Mouse (Mus musculus) spleen, postnatal 36 days (tissue): ENCODE measurements around the gene Cdkl4.
A peak's percentile ranks its signal among the peaks of the same experiment; 100 is the strongest.
"Not testable (repeated sequence)": the region's sequence is repeated elsewhere in the genome, so short reads cannot be mapped to it uniquely, and the experiment has no call there.

Experiments
- DNase-seq, 2 experiments: peaks; one replicate each; pipeline ENCODE4 v3.0.0; 2022; ENCODE audit warnings: low spot score in 2 of 2, mixed read lengths in 1 of 2

Cdkl4 gene

GRCm38 (mm10) chr17:80577639-80578038 is at the start of gene Cdkl4:
Gene Cdkl4, minus strand, starts transcription at chr17:80577813.
- DNase-seq, result no peak

GRCm38 (mm10) chr17:80624979-80625378 is 47.4 kb upstream of the Cdkl4 start:
- DNase-seq, result no peak

- no peak for DNase-seq
These were observed 44.1 kb upstream of the Cdkl4 start for GRCm38 (mm10) chr17:80621691-80622090.

- DNase-seq, result peak; percentile 26 to 28
These were observed 43.3 kb upstream of the Cdkl4 start for GRCm38 (mm10) chr17:80620786-80621423.

- DNase-seq, result no peak
These were observed 41.9 kb upstream of the Cdkl4 start for GRCm38 (mm10) chr17:80619556-80619955.

GRCm38 (mm10) chr17:80618890-80619289 is 41.3 kb upstream of the Cdkl4 start:
- no peak for DNase-seq

GRCm38 (mm10) chr17:80603806-80604205 is 26.2 kb upstream of the Cdkl4 start:
- DNase-seq, result no peak

- DNase-seq, result no peak
These were observed 25.5 kb upstream of the Cdkl4 start for GRCm38 (mm10) chr17:80603079-80603625.

GRCm38 (mm10) chr17:80601371-80601770 is 23.8 kb upstream of the Cdkl4 start:
- DNase-seq, result no peak

GRCm38 (mm10) chr17:80583051-80583450 is 5.4 kb upstream of the Cdkl4 start:
- DNase-seq, result no peak

- DNase-seq, result no peak
These were observed 2.3 kb upstream of the Cdkl4 start for GRCm38 (mm10) chr17:80579901-80580300.

- DNase-seq, result no peak
These were observed 1.5 kb upstream of the Cdkl4 start for GRCm38 (mm10) chr17:80579089-80579488.

GRCm38 (mm10) chr17:80578041-80578440 is 428 bp upstream of the Cdkl4 start:
- no peak for DNase-seq

- peak; percentile 77 to 83 for DNase-seq
These were observed 399 bp downstream of the Cdkl4 start for GRCm38 (mm10) chr17:80577214-80577613.

GRCm38 (mm10) chr17:80575008-80575407 is 2.6 kb downstream of the Cdkl4 start:
- no peak for DNase-seq

- DNase-seq, result no peak
These were observed 3.1 kb downstream of the Cdkl4 start for GRCm38 (mm10) chr17:80574471-80574965.

- DNase-seq, result no peak
These were observed 5.3 kb downstream of the Cdkl4 start for GRCm38 (mm10) chr17:80572187-80572935.

GRCm38 (mm10) chr17:80571460-80571859 is 6.2 kb downstream of the Cdkl4 start:
- DNase-seq, result no peak

GRCm38 (mm10) chr17:80569718-80570117 is 7.9 kb downstream of the Cdkl4 start:
- not testable (repeated sequence) for DNase-seq

- no peak for DNase-seq
These were observed 8.6 kb downstream of the Cdkl4 start for GRCm38 (mm10) chr17:80568842-80569601.

- no peak for DNase-seq
These were observed 9.2 kb downstream of the Cdkl4 start for GRCm38 (mm10) chr17:80568441-80568840.

GRCm38 (mm10) chr17:80564611-80564924 is 13.0 kb downstream of the Cdkl4 start:
- peak; percentile 67 to 80 for DNase-seq
